Mouse (Mus musculus) forebrain, embryonic 10.5 days (tissue): ENCODE results near the gene Tmx4. TPM values are rescaled to one million over a fixed set of nuclear protein-coding genes. Genes with fewer than 3 reads are reported as not detected.

Experiments
- DNase-seq: peaks from one replicate; pipeline ENCODE4 v3.0.0-alpha.2; 2017; ENCODE audit warnings: low spot score; ENCODE audit errors: extremely low spot score
- H3K27ac ChIP-seq: fragments of 300-500 bp; sonication (generic); 2 replicates; pipeline ENCODE4 v1.5.1; 2016; ENCODE audit warnings: mild to moderate bottlenecking
- H3K27me3 ChIP-seq: fragments of 300-500 bp; sonication (generic); 2 replicates; pipeline ENCODE4 v1.6.1; 2016; ENCODE audit warnings: mild to moderate bottlenecking; ENCODE audit not compliant: poor library complexity, severe bottlenecking
- H3K36me3 ChIP-seq: fragments of 300-500 bp; sonication (generic); replicated peaks from 2 replicates; pipeline ENCODE4 v1.6.1; 2016; ENCODE audit warnings: mild to moderate bottlenecking, moderate library complexity
- H3K4me1 ChIP-seq: fragments of 300-500 bp; sonication (generic); 2 replicates; pipeline ENCODE4 v1.6.1; 2016
- H3K4me3 ChIP-seq: fragments of 300-500 bp; sonication (generic); 2 replicates; pipeline ENCODE4 v1.5.1; 2016; ENCODE audit warnings: mild to moderate bottlenecking, moderate library complexity
- H3K9me3 ChIP-seq: fragments of 300-500 bp; sonication (generic); 2 replicates; pipeline ENCODE4 v1.6.1; 2016; ENCODE audit warnings: mild to moderate bottlenecking, moderate library complexity
- WGBS: fragments of 180-500 bp; shearing (Covaris S2); methylation state at CpG from one replicate; pipeline ENCODE4 v1.1.7; 2016; 5-methylcytosine and 5-hydroxymethylcytosine counted together
- polyA plus RNA-seq: library from polyadenylated mRNA; unstranded; fragments of >200 nt; fragmentation: Nextera tagmentation; extraction: Ambion mirVana; gene quantifications from 2 replicates; pipeline ENCODE4 v1.2.1, GENCODE M21; 2016

The Tmx4 gene
- polyA plus RNA-seq, 1 experiment from 2014 or later: 27.1 TPM

DNA sequence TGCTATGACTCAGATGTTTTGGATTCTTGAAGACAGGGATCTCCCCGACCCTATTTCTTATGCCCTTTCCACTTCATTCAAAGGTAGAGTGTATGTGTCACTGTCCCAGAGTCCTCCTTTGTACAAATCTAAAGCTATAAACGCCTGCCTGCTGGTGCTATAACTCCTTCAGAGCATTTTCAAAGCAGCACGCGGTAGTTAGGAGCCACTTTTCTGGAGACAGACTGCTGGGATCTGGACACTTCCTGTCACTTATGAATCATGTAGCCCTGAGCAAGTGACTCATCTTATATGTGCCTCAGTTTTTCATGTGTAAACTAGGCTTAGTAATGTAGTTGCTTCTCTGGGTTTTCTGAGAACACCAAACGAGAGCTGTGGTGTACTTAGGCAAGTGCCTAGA is 98.8 kb downstream of the Tmx4 start:
- 85% methylated on average over 5 of the region's 5 CpGs for WGBS
- Histone ChIP-seq H3K36me3 (no peaks in the 10 kb centered on the region), H3K4me1 (no peaks in the 10 kb centered on the region), H3K4me3 (no peak overlapping the region), H3K9me3 (no peaks in the 10 kb centered on the region), H3K27me3 (no peaks in the 10 kb centered on the region), H3K27ac (no peak overlapping the region)
- no peak for DNase-seq

DNA sequence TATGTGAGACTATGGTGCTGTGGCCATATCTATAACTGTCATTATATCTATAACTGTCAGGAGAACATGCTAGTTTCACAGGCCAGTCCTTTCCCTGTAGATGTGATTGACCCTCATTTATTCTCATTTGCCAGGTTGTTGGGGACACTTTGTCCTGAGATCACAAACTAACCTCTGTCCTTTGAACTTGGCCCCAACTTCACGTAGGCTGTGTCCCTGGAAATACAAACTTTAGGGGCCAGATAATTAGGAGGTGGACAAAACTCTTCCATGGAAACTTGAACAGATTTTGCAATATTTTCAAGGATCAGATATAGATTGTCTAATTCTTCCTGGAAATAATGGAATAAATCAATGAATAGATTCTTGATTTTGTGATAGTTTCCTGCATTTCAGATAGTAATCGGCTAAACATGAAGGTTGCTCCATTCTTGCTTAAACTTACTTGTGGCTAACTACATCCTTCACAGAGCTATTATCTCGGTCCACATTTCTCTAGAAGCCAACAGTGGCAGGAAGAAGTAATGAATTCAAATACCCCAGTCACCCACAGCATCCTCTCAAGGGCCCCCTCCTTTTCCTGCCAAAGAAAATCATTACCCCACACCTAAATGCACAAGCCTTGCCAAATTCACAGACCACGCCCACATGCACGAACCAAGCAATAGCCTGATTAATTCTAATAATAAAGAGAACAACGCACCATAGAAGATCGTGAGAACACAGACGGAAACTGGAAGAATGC is 99.5 kb downstream of the Tmx4 start:
- Histone ChIP-seq H3K9me3 (no peaks in the 10 kb centered on the region), H3K4me1 (no peaks in the 10 kb centered on the region), H3K4me3 (no peak overlapping the region), H3K27me3 (no peaks in the 10 kb centered on the region), H3K36me3 (no peaks in the 10 kb centered on the region), H3K27ac (no peak overlapping the region)
- WGBS: 86% methylated on average over 8 of the region's 8 CpGs
- no peak for DNase-seq

Other genes with a start within 250 kb of the Tmx4 start
- not detected in 2 replicates for gene Hao1, start 89.8 kb downstream of the Tmx4 start, polyA plus RNA-seq
- gene Plcb1, start 141.9 kb upstream of the Tmx4 start, polyA plus RNA-seq: 3.7 and 4.2 TPM in 2 replicates